Mouse (Mus musculus) midbrain, postnatal 0 days (tissue): ENCODE data around the gene Ankrd44. TPM values are rescaled to one million over a fixed set of nuclear protein-coding genes. Genes with fewer than 3 reads are reported as not detected.
A peak's percentile ranks its signal among the peaks of the same experiment; 100 is the strongest.

Experiments used
- ATAC-seq: fragments of 200-750 bp; cut with Nextera tagmentation; 2 replicates; pipeline ENCODE4 v1.8.0; 2017; ENCODE audit warnings: moderate number of reproducible peaks, mild to moderate bottlenecking, moderate TSS enrichment, moderate library complexity; ENCODE audit not compliant: low FRiP score
- DNase-seq: peaks from one replicate; pipeline ENCODE4 v3.0.0-alpha.2; 2015; ENCODE audit warnings: low spot score
- H3K27ac ChIP-seq: fragments of 300-500 bp; sonication (generic); 2 replicates; pipeline ENCODE4 v1.5.1; 2014; ENCODE audit warnings: low read depth, mild to moderate bottlenecking, low read length, mixed read lengths
- H3K27me3 ChIP-seq: fragments of 300-500 bp; sonication (generic); 2 replicates; pipeline ENCODE4 v1.6.1; 2014; ENCODE audit warnings: low read length, control low read depth, mixed read lengths; ENCODE audit not compliant: insufficient read depth
- H3K36me3 ChIP-seq: fragments of 300-500 bp; sonication (generic); 2 replicates; pipeline ENCODE4 v1.6.1; 2014; ENCODE audit warnings: low read length, control low read depth, mixed read lengths; ENCODE audit not compliant: insufficient read depth
- H3K4me1 ChIP-seq: fragments of 300-500 bp; sonication (generic); 2 replicates; pipeline ENCODE4 v1.6.1; 2014; ENCODE audit warnings: mild to moderate bottlenecking, control low read depth, antibody characterized with exemption, low read length, mixed read lengths; ENCODE audit not compliant: insufficient read depth
- H3K4me2 ChIP-seq: fragments of 300-500 bp; sonication (generic); 2 replicates; pipeline ENCODE4 v1.6.1; 2014; ENCODE audit warnings: low read depth, mild to moderate bottlenecking, low read length, mixed read lengths; ENCODE audit not compliant: poor library complexity, severe bottlenecking
- H3K4me3 ChIP-seq: fragments of 300-500 bp; sonication (generic); 2 replicates; pipeline ENCODE4 v1.5.1; 2014; ENCODE audit warnings: low read depth, mild to moderate bottlenecking, low read length, moderate library complexity
- H3K9ac ChIP-seq: fragments of 300-500 bp; sonication (generic); replicated peaks from 2 replicates; pipeline ENCODE4 v1.6.1; 2014; ENCODE audit warnings: mild to moderate bottlenecking, low read length, moderate library complexity, mixed read lengths; ENCODE audit not compliant: poor library complexity, severe bottlenecking
- H3K9me3 ChIP-seq: fragments of 300-500 bp; sonication (generic); 2 replicates; pipeline ENCODE4 v1.6.1; 2016; ENCODE audit warnings: low read length, control low read depth
- CTCF ChIP-seq: IDR thresholded peaks from 2 replicates; pipeline ENCODE4 v1.5.1; 2016; ENCODE audit warnings: antibody characterized with exemption, mild to moderate bottlenecking
- whole genome bisulfite sequencing: fragments of 180-500 bp; shearing (Covaris S2); extraction: QIAGEN DNeasy Blood & Tissue Kit; methylation state at CpG from one replicate; pipeline ENCODE4 v1.1.7; 2014; 5-methylcytosine and 5-hydroxymethylcytosine counted together
- polyA plus RNA-seq: library from polyadenylated mRNA; unstranded; fragments of >200 nt; fragmentation: Nextera tagmentation; extraction: Ambion mirVana; gene quantifications from 2 replicates; pipeline ENCODE4 v1.2.1, GENCODE M21; 2015
- total RNA-seq: library from RNA; depleted of rRNA; stranded (reverse); fragments of >200 nt; gene quantifications from 2 replicates; pipeline ENCODE4 v1.2.3, GENCODE M21; 2014

Gene Ankrd44
- total and polyA plus RNA-seq, 2 experiments from 2014 or later: 16.7 to 51.6 TPM

- Histone ChIP-seq H3K4me1 (no peaks in the 10 kb centered on the region), H3K4me2 (no peak overlapping the region), H3K27me3 (no peaks in the 10 kb centered on the region), H3K9me3 (no peaks in the 10 kb centered on the region), H3K27ac (no peak overlapping the region), H3K36me3 (no peaks in the 10 kb centered on the region; the same call in 1 of the 2 replicates), H3K4me3 (no peak overlapping the region), H3K9ac (no peak overlapping the region)
- 70% methylated on average over 3 of the region's 3 CpGs for WGBS
- DNase-seq (no peak), ATAC-seq (no peak)
- TF ChIP-seq CTCF: no peak
Observed at GRCm38 (mm10) chr1:54827351-54827750, 98.8 kb downstream of the Ankrd44 start.

DNA sequence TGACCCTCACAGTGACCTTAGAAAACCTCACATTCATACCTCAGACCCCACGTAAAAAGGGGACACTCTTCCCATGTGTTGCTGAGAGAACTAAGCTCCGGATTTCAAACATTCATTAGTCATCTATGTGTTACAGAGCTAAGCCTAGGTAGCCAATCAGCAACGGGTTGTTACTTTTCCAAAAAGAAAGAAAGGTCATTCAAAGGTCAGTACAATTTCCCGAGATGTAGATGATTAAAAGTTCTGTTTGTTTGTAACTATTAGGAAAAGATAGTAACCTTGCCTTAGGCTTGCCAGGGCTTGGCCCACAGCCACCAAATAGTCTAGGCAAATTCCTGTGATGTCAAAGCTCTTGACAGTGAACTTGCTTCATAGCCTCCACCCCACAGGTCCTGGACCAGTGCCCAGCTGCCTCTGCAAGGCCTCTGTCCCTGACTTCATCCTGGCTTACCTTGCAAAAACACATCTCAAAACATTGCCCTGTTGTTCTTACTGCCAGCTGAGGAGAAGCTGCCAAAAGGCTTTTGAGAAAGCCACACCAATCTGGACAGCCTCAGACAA, 99.7 kb downstream of the Ankrd44 start:
- ATAC-seq (no peak), DNase-seq (peak; percentile 54)
- H3K4me1 ChIP-seq: no peaks in the 10 kb centered on the region
- H3K27ac ChIP-seq: no peak overlapping the region
- WGBS: 74% methylated on average over 4 of the region's 4 CpGs
- no peaks in the 10 kb centered on the region for H3K9me3 ChIP-seq
- no peak for TF ChIP-seq CTCF
- no peaks in the 10 kb centered on the region for H3K27me3 ChIP-seq
- H3K9ac ChIP-seq: no peak overlapping the region
- H3K4me2 ChIP-seq: no peak overlapping the region
- no peaks in the 10 kb centered on the region; the same call in 1 of the 2 replicates for H3K36me3 ChIP-seq
- no peak overlapping the region for H3K4me3 ChIP-seq

GRCm38 (mm10) chr1:54825718-54826425, 100.3 kb downstream of the Ankrd44 start:
- Histone ChIP-seq H3K4me2 (no peak overlapping the region), H3K4me3 (no peak overlapping the region), H3K9ac (no peak overlapping the region), H3K36me3 (no peaks in the 10 kb centered on the region; the same call in 1 of the 2 replicates), H3K27me3 (no peaks in the 10 kb centered on the region), H3K27ac (no peak overlapping the region), H3K9me3 (no peaks in the 10 kb centered on the region), H3K4me1 (no peaks in the 10 kb centered on the region)
- 79% methylated on average over 6 of the region's 6 CpGs for WGBS
- ATAC-seq (no peak), DNase-seq (no peak)
- no peak for TF ChIP-seq CTCF

DNA sequence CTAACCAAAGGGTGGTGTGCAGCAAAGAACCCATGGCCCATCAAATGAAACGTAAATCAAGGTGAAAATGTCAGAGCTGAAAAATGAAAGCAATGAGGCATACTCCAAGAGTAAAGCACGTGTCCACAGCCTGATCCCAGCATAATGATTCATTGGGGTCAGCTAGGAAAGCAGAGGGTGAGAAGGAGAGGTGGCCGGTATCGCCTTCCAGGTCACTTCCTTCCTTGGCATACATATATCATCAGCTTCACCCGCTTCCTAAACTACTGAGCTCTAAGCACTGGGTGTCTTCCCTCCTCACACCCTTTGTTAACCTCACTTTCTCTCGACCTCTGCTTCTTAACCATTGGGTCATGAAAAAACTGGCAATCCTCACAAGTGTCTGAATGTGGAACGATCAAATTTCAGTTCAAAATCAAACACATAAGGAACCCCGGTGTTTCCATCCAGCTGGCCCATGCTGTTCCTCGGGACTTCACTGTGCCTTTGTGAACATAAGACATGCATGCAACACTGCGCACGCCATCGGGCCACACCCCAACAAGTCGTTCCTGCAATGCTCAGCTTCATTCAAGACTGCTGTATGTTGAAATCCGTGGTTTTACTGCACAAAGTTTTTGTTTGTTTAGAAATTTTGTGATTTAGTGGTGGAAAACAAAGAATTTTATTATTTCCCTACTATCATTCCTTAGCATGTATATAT, 101.9 kb downstream of the Ankrd44 start:
- TF ChIP-seq CTCF: no peak
- no peaks in the 10 kb centered on the region for H3K4me1 ChIP-seq
- DNase-seq: no peak
- WGBS: 87% methylated on average over 14 of the region's 14 CpGs
- H3K4me3 ChIP-seq: no peak overlapping the region
- H3K9me3 ChIP-seq: no peaks in the 10 kb centered on the region
- ATAC-seq: no peak
- no peaks in the 10 kb centered on the region for H3K27me3 ChIP-seq
- no peak overlapping the region for H3K9ac ChIP-seq
- H3K27ac ChIP-seq: no peak overlapping the region
- H3K4me2 ChIP-seq: no peak overlapping the region
- H3K36me3 ChIP-seq: no peaks in the 10 kb centered on the region; the same call in 1 of the 2 replicates

- Histone ChIP-seq H3K36me3 (no peaks in the 10 kb centered on the region; the same call in 1 of the 2 replicates), H3K4me2 (no peak overlapping the region), H3K27me3 (no peaks in the 10 kb centered on the region), H3K4me1 (no peaks in the 10 kb centered on the region), H3K9ac (no peak overlapping the region), H3K9me3 (no peaks in the 10 kb centered on the region), H3K4me3 (no peak overlapping the region), H3K27ac (no peak overlapping the region)
- ATAC-seq (no peak), DNase-seq (no peak)
- no peak for TF ChIP-seq CTCF
- 95% methylated on average over 1 of the region's 1 CpGs for WGBS
Observed at GRCm38 (mm10) chr1:54821797-54822196, 104.4 kb downstream of the Ankrd44 start.
